Mouse (Mus musculus) cerebellum, postnatal 36 days (tissue): ENCODE measurements at regions not wholly inside any gene's neighbourhood (a gene's known extent, or its start where the extent isn't known, plus 50 kb on each side); places are given as distances from the start of the nearest gene placed in this dataset.

Experiments
- DNase-seq, 2 experiments: peaks; one replicate each; pipeline ENCODE4 v3.0.0; 2021 to 2022; ENCODE audit warnings: mixed read lengths in 2 of 2

GRCm38 (mm10) chr17:83097998-83098397, 117.1 kb upstream of the Pkdcc start:
- DNase-seq = no peak

GRCm38 (mm10) chr17:83098679-83099413, 116.2 kb upstream of the Pkdcc start:
- DNase-seq = no peak

GRCm38 (mm10) chr17:83101035-83101434, 114.1 kb upstream of the Pkdcc start:
- DNase-seq = no peak

GRCm38 (mm10) chr17:83101756-83102155, 113.3 kb upstream of the Pkdcc start:
- DNase-seq = no peak

- no peak for DNase-seq
Measured at GRCm38 (mm10) chr17:83102675-83103412, 112.2 kb upstream of the Pkdcc start.

- DNase-seq = no peak
Measured at GRCm38 (mm10) chr17:83108151-83108550, 106.9 kb upstream of the Pkdcc start.

GRCm38 (mm10) chr17:83109792-83110440, 105.2 kb upstream of the Pkdcc start:
- DNase-seq = no peak

GRCm38 (mm10) chr17:83110556-83110955, 104.5 kb upstream of the Pkdcc start:
- no peak for DNase-seq

- DNase-seq = peak in 1 of 2 experiments; percentile 16
Measured at GRCm38 (mm10) chr17:83115146-83115545, 99.9 kb upstream of the Pkdcc start.

- DNase-seq = no peak
Measured at GRCm38 (mm10) chr17:83115832-83116480, 99.1 kb upstream of the Pkdcc start.

- no peak for DNase-seq
Measured at GRCm38 (mm10) chr17:83120665-83121232, 94.3 kb upstream of the Pkdcc start.

- DNase-seq = no peak
Measured at GRCm38 (mm10) chr17:83122525-83123280, 92.4 kb upstream of the Pkdcc start.

- no peak for DNase-seq
Measured at GRCm38 (mm10) chr17:83125057-83125456, 90.0 kb upstream of the Pkdcc start.

- no peak for DNase-seq
Measured at GRCm38 (mm10) chr17:83127842-83128241, 87.2 kb upstream of the Pkdcc start.

GRCm38 (mm10) chr17:83128843-83129544, 86.1 kb upstream of the Pkdcc start:
- DNase-seq = peak; percentile 45 to 49

- DNase-seq = no peak
Measured at GRCm38 (mm10) chr17:83129658-83130057, 85.4 kb upstream of the Pkdcc start.

- no peak for DNase-seq
Measured at GRCm38 (mm10) chr17:83133201-83133600, 81.9 kb upstream of the Pkdcc start.

GRCm38 (mm10) chr17:83135441-83136120, 79.5 kb upstream of the Pkdcc start:
- DNase-seq = no peak

GRCm38 (mm10) chr17:83136267-83136666, 78.8 kb upstream of the Pkdcc start:
- DNase-seq = no peak

GRCm38 (mm10) chr17:83137720-83138119, 77.4 kb upstream of the Pkdcc start:
- DNase-seq = no peak
